Mouse (Mus musculus) cerebellum, adult 2 months (tissue): ENCODE data around the gene Tmem56.

Experiments used
- CTCF ChIP-seq: fragments of 200-500 bp; IDR thresholded peaks from 2 replicates; pipeline ENCODE4 v1.5.1; 2011; ENCODE audit warnings: low read depth, mild to moderate bottlenecking, control low read depth, low read length, moderate library complexity, borderline replicate concordance; ENCODE audit not compliant: insufficient read depth
- POLR2A ChIP-seq: fragments of 200-500 bp; IDR thresholded peaks from 2 replicates; pipeline ENCODE4 v1.6.1; 2011; ENCODE audit warnings: low read length, control low read depth, borderline replicate concordance; ENCODE audit not compliant: insufficient read depth

DNA sequence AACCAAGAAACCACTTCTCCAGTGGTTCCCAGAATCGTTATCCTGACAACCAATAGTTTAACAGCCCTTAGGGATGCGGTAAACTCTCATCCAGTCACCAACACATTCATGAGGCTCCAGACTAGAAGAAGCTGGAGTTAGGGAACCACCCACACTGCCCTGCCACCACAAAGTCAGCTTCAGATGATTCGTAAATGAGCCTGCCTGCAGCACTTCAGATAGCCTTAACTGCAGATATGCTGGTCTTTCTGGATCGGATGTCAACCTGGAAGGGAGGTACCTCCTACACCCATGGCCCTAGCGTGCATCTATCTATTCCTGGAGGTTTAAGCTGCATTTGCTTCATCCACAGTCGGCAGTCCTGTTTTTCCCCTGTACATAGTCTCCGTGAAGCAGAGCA, 60.9 kb downstream of the Tmem56 start:
- no peak for TF ChIP-seq CTCF
- no peak for TF ChIP-seq POLR2A
